Mouse (Mus musculus) bone marrow macrophage, adult 2 months (primary cell): ENCODE data around the gene Bag6.

ENCODE experiments used
- CTCF ChIP-seq: IDR thresholded peaks from 2 replicates; pipeline ENCODE4 v1.5.1; 2012; ENCODE audit warnings: low read depth, mild to moderate bottlenecking, low read length, moderate library complexity
- POLR2A ChIP-seq: IDR thresholded peaks from 2 replicates; pipeline ENCODE4 v1.6.1; 2012; ENCODE audit warnings: mild to moderate bottlenecking, low read depth, low read length, borderline replicate concordance

GRCm38 (mm10) chr17:35134801-35135590 is at the start of gene Bag6:
- no peak for TF ChIP-seq POLR2A
- no peak for TF ChIP-seq CTCF
